Mouse (Mus musculus) midbrain, postnatal 0 days (tissue): ENCODE data around the gene Synj1. TPM values are rescaled to one million over a fixed set of nuclear protein-coding genes. Genes with fewer than 3 reads are reported as not detected.
A peak's percentile ranks its signal among the peaks of the same experiment; 100 is the strongest.

Experiments
- ATAC-seq: fragments of 200-750 bp; cut with Nextera tagmentation; 2 replicates; pipeline ENCODE4 v1.8.0; 2017; ENCODE audit warnings: moderate number of reproducible peaks, mild to moderate bottlenecking, moderate TSS enrichment, moderate library complexity; ENCODE audit not compliant: low FRiP score
- DNase-seq: peaks from one replicate; pipeline ENCODE4 v3.0.0-alpha.2; 2015; ENCODE audit warnings: low spot score
- H3K27ac ChIP-seq: fragments of 300-500 bp; sonication (generic); 2 replicates; pipeline ENCODE4 v1.5.1; 2014; ENCODE audit warnings: low read depth, mild to moderate bottlenecking, low read length, mixed read lengths
- H3K27me3 ChIP-seq: fragments of 300-500 bp; sonication (generic); 2 replicates; pipeline ENCODE4 v1.6.1; 2014; ENCODE audit warnings: low read length, control low read depth, mixed read lengths; ENCODE audit not compliant: insufficient read depth
- H3K36me3 ChIP-seq: fragments of 300-500 bp; sonication (generic); 2 replicates; pipeline ENCODE4 v1.6.1; 2014; ENCODE audit warnings: low read length, control low read depth, mixed read lengths; ENCODE audit not compliant: insufficient read depth
- H3K4me1 ChIP-seq: fragments of 300-500 bp; sonication (generic); 2 replicates; pipeline ENCODE4 v1.6.1; 2014; ENCODE audit warnings: mild to moderate bottlenecking, control low read depth, antibody characterized with exemption, low read length, mixed read lengths; ENCODE audit not compliant: insufficient read depth
- H3K4me2 ChIP-seq: fragments of 300-500 bp; sonication (generic); 2 replicates; pipeline ENCODE4 v1.6.1; 2014; ENCODE audit warnings: low read depth, mild to moderate bottlenecking, low read length, mixed read lengths; ENCODE audit not compliant: poor library complexity, severe bottlenecking
- H3K4me3 ChIP-seq: fragments of 300-500 bp; sonication (generic); 2 replicates; pipeline ENCODE4 v1.5.1; 2014; ENCODE audit warnings: low read depth, mild to moderate bottlenecking, low read length, moderate library complexity
- H3K9ac ChIP-seq: fragments of 300-500 bp; sonication (generic); replicated peaks from 2 replicates; pipeline ENCODE4 v1.6.1; 2014; ENCODE audit warnings: mild to moderate bottlenecking, low read length, moderate library complexity, mixed read lengths; ENCODE audit not compliant: poor library complexity, severe bottlenecking
- H3K9me3 ChIP-seq: fragments of 300-500 bp; sonication (generic); 2 replicates; pipeline ENCODE4 v1.6.1; 2016; ENCODE audit warnings: low read length, control low read depth
- CTCF ChIP-seq: IDR thresholded peaks from 2 replicates; pipeline ENCODE4 v1.5.1; 2016; ENCODE audit warnings: antibody characterized with exemption, mild to moderate bottlenecking
- WGBS: fragments of 180-500 bp; shearing (Covaris S2); extraction: QIAGEN DNeasy Blood & Tissue Kit; methylation state at CpG from one replicate; pipeline ENCODE4 v1.1.7; 2014; 5-methylcytosine and 5-hydroxymethylcytosine counted together
- polyA plus RNA-seq: library from polyadenylated mRNA; unstranded; fragments of >200 nt; fragmentation: Nextera tagmentation; extraction: Ambion mirVana; gene quantifications from 2 replicates; pipeline ENCODE4 v1.2.1, GENCODE M21; 2015
- total RNA-seq: library from RNA; depleted of rRNA; stranded (reverse); fragments of >200 nt; gene quantifications from 2 replicates; pipeline ENCODE4 v1.2.3, GENCODE M21; 2014

Gene Synj1
- total and polyA plus RNA-seq, 2 experiments from 2014 or later = 55.4 to 66.4 TPM

GRCm38 (mm10) chr16:90989162-90989561 is 21.9 kb downstream of the Synj1 start:
- no peaks in the 10 kb centered on the region for H3K4me1 ChIP-seq
- DNase-seq (no peak), ATAC-seq (no peak)
- H3K4me2 ChIP-seq = no peak overlapping the region
- H3K27me3 ChIP-seq = no peaks in the 10 kb centered on the region
- no peak for TF ChIP-seq CTCF
- H3K9ac ChIP-seq = no peak overlapping the region
- no peak overlapping the region for H3K4me3 ChIP-seq
- H3K9me3 ChIP-seq = no peaks in the 10 kb centered on the region
- WGBS = 95% methylated on average over 8 of the region's 8 CpGs
- H3K27ac ChIP-seq = no peak overlapping the region
- peaks cover 31% of the 10 kb centered on the region for H3K36me3 ChIP-seq

- Histone ChIP-seq H3K9me3 (no peaks in the 10 kb centered on the region), H3K27me3 (no peaks in the 10 kb centered on the region), H3K4me3 (no peak overlapping the region), H3K27ac (no peak overlapping the region), H3K4me1 (no peaks in the 10 kb centered on the region), H3K9ac (no peak overlapping the region), H3K4me2 (no peak overlapping the region), H3K36me3 (peaks cover 31% of the 10 kb centered on the region)
- TF ChIP-seq CTCF = no peak
- WGBS = 96% methylated on average over 3 of the region's 3 CpGs
- ATAC-seq = no peak
- DNase-seq = no peak
Measured at GRCm38 (mm10) chr16:90988665-90989064, 22.4 kb downstream of the Synj1 start.

GRCm38 (mm10) chr16:90988039-90988438 is 23.1 kb downstream of the Synj1 start:
- H3K4me2 ChIP-seq = no peak overlapping the region
- H3K36me3 ChIP-seq = peaks cover 28% of the 10 kb centered on the region
- H3K9ac ChIP-seq = no peak overlapping the region
- no peak for TF ChIP-seq CTCF
- H3K4me1 ChIP-seq = no peaks in the 10 kb centered on the region
- H3K4me3 ChIP-seq = no peak overlapping the region
- 93% methylated on average over 8 of the region's 8 CpGs for WGBS
- DNase-seq (no peak), ATAC-seq (no peak)
- H3K9me3 ChIP-seq = no peaks in the 10 kb centered on the region
- no peaks in the 10 kb centered on the region for H3K27me3 ChIP-seq
- H3K27ac ChIP-seq = no peak overlapping the region

- no peaks in the 10 kb centered on the region for H3K9me3 ChIP-seq
- no peak overlapping the region for H3K4me2 ChIP-seq
- H3K36me3 ChIP-seq = peaks cover 35% of the 10 kb centered on the region
- DNase-seq (no peak), ATAC-seq (no peak)
- H3K27ac ChIP-seq = no peak overlapping the region
- no peak for TF ChIP-seq CTCF
- no peaks in the 10 kb centered on the region for H3K27me3 ChIP-seq
- H3K9ac ChIP-seq = no peak overlapping the region
- no peak overlapping the region for H3K4me3 ChIP-seq
- no peaks in the 10 kb centered on the region for H3K4me1 ChIP-seq
- 87% methylated on average over 6 of the region's 6 CpGs for WGBS
Measured at GRCm38 (mm10) chr16:90971004-90971403, 40.1 kb downstream of the Synj1 start.

- no peaks in the 10 kb centered on the region for H3K9me3 ChIP-seq
- ATAC-seq (no peak), DNase-seq (no peak)
- H3K27me3 ChIP-seq = no peaks in the 10 kb centered on the region
- H3K4me1 ChIP-seq = no peaks in the 10 kb centered on the region
- no peak overlapping the region for H3K27ac ChIP-seq
- TF ChIP-seq CTCF = peak; percentile 4; the same call in 1 of the 2 replicates
- peaks cover 37% of the 10 kb centered on the region for H3K36me3 ChIP-seq
- H3K4me2 ChIP-seq = no peak overlapping the region
- H3K4me3 ChIP-seq = no peak overlapping the region
- no peak overlapping the region for H3K9ac ChIP-seq
- WGBS = 87% methylated on average over 4 of the region's 4 CpGs
Measured at GRCm38 (mm10) chr16:90966241-90966640, 44.9 kb downstream of the Synj1 start.

- H3K36me3 ChIP-seq = peaks cover 34% of the 10 kb centered on the region
- H3K4me2 ChIP-seq = no peak overlapping the region
- WGBS = 94% methylated on average over 10 of the region's 10 CpGs
- H3K4me1 ChIP-seq = no peaks in the 10 kb centered on the region
- no peak overlapping the region for H3K4me3 ChIP-seq
- no peak for TF ChIP-seq CTCF
- H3K27ac ChIP-seq = no peak overlapping the region
- no peak overlapping the region for H3K9ac ChIP-seq
- no peaks in the 10 kb centered on the region for H3K9me3 ChIP-seq
- no peaks in the 10 kb centered on the region for H3K27me3 ChIP-seq
- DNase-seq = no peak
- no peak for ATAC-seq
Measured at GRCm38 (mm10) chr16:90964302-90964701, 46.8 kb downstream of the Synj1 start.
